Mouse (Mus musculus): Measurements from ENCODE around the gene Prx. TPM values are rescaled to one million over a fixed set of nuclear protein-coding genes. Genes with fewer than 3 reads are reported as not detected.

Prx gene
- polyA plus RNA-seq, 2 experiments: 2.1 to 6.6 TPM

DNA sequence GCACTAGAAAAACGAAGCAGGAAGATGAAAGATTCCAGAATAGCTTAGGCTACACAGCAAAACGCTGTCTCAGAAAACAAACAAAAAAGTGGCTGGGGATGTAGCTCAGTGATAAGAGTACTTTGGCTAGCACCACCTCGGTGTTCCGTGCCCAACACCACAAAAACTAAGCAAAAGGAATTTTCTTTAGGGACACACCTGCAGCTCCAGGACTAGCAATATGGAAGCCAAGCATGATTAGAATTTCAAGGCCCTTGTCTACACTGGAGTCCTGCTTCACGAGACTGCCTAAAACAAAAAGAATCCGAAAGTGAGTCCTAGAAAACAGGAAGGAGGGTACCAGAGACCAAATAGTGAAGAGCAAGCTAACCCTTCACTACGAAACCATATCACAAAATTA is 26.5 kb upstream of the Prx start:
- Histone ChIP-seq H3K4me3 (replicated peaks; ENCODE audit: low read length) (peak overlapping the region; percentile 67), H3K4me1 (ENCODE audit: control insufficient read depth, insufficient read depth, low read length) (peaks cover 10% of the 10 kb centered on the region), H3K4me2 (replicated peaks; ENCODE audit: low read depth, low read length, severe bottlenecking) (peak overlapping the region; percentile 38), H3K9me3 (ENCODE audit: control insufficient read depth, low read length) (no peaks in the 10 kb centered on the region), H3K27ac (replicated peaks; ENCODE audit: low read depth, low read length) (peak overlapping the region; percentile 67), H3K27me3 (ENCODE audit: control insufficient read depth, insufficient read depth, low read length) (no peaks in the 10 kb centered on the region), H3K36me3 (ENCODE audit: control insufficient read depth, insufficient read depth, low read length) (peaks cover 10% of the 10 kb centered on the region), H3K9ac (ENCODE audit: low read depth, low read length, severe bottlenecking) (no peak overlapping the region; the same call in 1 of the 2 replicates)
- ATAC-seq (ENCODE audit: low FRiP score, low read depth) (no peak), DNase-seq (ENCODE audit: low spot score) (no peak)
- 48% methylated on average over 7 of the region's 7 CpGs for WGBS
- no peak for TF ChIP-seq POLR2A (IDR thresholded peaks at IDR 0.05; ENCODE audit: borderline replicate concordance, extremely low read depth, insufficient read depth, insufficient read length)

GRCm38 (mm10) chr7:27473156-27473834 is 25.8 kb upstream of the Prx start, which contains the start of gene Sertad3:
TSS of gene Sertad3 (plus strand) at chr7:27473768.
- Histone ChIP-seq H3K4me3 (replicated peaks; ENCODE audit: low read length) (peak within 1 kb of the TSS; percentile 67), H3K36me3 (ENCODE audit: control insufficient read depth, insufficient read depth, low read length) (peaks cover 17% of the 10 kb centered on the region), H3K4me2 (replicated peaks; ENCODE audit: low read depth, low read length, severe bottlenecking) (peak within 1 kb of the TSS; percentile 38), H3K27ac (replicated peaks; ENCODE audit: low read depth, low read length) (peak within 1 kb of the TSS; percentile 91), H3K27me3 (ENCODE audit: control insufficient read depth, insufficient read depth, low read length) (no peaks in the 10 kb centered on the region), H3K9me3 (ENCODE audit: control insufficient read depth, low read length) (no peaks in the 10 kb centered on the region), H3K4me1 (ENCODE audit: control insufficient read depth, insufficient read depth, low read length) (peaks cover 10% of the 10 kb centered on the region), H3K9ac (ENCODE audit: low read depth, low read length, severe bottlenecking) (peak within 1 kb of the TSS; percentile 62)
- DNase-seq (ENCODE audit: low spot score): peak; percentile 99
- TF ChIP-seq POLR2A (IDR thresholded peaks at IDR 0.05; ENCODE audit: borderline replicate concordance, extremely low read depth, insufficient read depth, insufficient read length): 0 out of 2 replicates have a peak, but pooled peaks have one; percentile 12
- WGBS: under 1% methylated on average over 34 of the region's 36 CpGs
- peak; percentile 94 for ATAC-seq (ENCODE audit: low FRiP score, low read depth)

DNA sequence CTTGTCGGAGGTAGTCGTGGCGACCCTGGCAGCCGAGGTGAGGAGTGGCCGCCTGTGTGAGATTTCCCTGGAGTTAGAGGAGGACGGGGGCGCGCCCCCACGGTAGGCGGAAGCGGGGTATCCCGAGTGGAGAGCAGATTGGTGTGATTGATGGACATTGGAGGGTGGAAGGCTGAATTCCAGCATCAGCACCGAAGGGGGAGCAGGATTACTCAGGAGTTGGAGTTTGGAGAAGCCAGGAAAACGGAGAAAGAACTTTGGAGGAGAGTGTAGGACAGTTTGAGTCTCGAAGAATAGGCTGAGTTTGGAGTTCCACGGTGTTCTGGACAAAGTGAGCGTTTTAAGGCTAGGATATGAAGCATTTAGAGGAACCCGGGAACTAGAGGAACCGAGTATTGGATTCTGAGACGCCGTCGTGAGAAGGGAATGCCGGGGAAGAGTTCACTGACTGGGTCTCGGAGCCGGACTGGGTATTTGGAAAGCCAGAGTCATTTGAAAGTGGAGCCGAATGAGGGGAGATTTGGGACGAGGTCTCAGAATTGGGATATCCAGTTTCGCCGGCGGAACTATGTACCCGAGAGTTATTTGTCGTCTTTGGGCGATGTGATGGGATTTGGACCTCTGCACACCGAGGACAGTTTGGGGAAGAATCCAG is 25.2 kb upstream of the Prx start:
- ATAC-seq (ENCODE audit: low FRiP score, low read depth): no peak
- Histone ChIP-seq H3K9ac (ENCODE audit: low read depth, low read length, severe bottlenecking) (peak overlapping the region; percentile 62), H3K4me1 (ENCODE audit: control insufficient read depth, insufficient read depth, low read length) (peaks cover 10% of the 10 kb centered on the region), H3K27ac (replicated peaks; ENCODE audit: low read depth, low read length) (peak overlapping the region; percentile 91), H3K27me3 (ENCODE audit: control insufficient read depth, insufficient read depth, low read length) (no peaks in the 10 kb centered on the region), H3K36me3 (ENCODE audit: control insufficient read depth, insufficient read depth, low read length) (peaks cover 18% of the 10 kb centered on the region), H3K4me2 (replicated peaks; ENCODE audit: low read depth, low read length, severe bottlenecking) (peak overlapping the region; percentile 38), H3K4me3 (replicated peaks; ENCODE audit: low read length) (peak overlapping the region; percentile 67), H3K9me3 (ENCODE audit: control insufficient read depth, low read length) (no peaks in the 10 kb centered on the region)
- DNase-seq (ENCODE audit: low spot score): no peak
- no peak for TF ChIP-seq POLR2A (IDR thresholded peaks at IDR 0.05; ENCODE audit: borderline replicate concordance, extremely low read depth, insufficient read depth, insufficient read length)
- WGBS: under 1% methylated on average over 34 of the region's 34 CpGs

GRCm38 (mm10) chr7:27474490-27474954 is 24.6 kb upstream of the Prx start:
- peak overlapping the region; percentile 62 for H3K9ac ChIP-seq (ENCODE audit: low read depth, low read length, severe bottlenecking)
- peak overlapping the region; percentile 91 for H3K27ac ChIP-seq (replicated peaks; ENCODE audit: low read depth, low read length)
- no peaks in the 10 kb centered on the region for H3K27me3 ChIP-seq (ENCODE audit: control insufficient read depth, insufficient read depth, low read length)
- under 1% methylated on average over 23 of the region's 23 CpGs for WGBS
- H3K4me3 ChIP-seq (replicated peaks; ENCODE audit: low read length): peak overlapping the region; percentile 67
- peaks cover 10% of the 10 kb centered on the region for H3K4me1 ChIP-seq (ENCODE audit: control insufficient read depth, insufficient read depth, low read length)
- H3K36me3 ChIP-seq (ENCODE audit: control insufficient read depth, insufficient read depth, low read length): peaks cover 18% of the 10 kb centered on the region
- peak overlapping the region; percentile 38 for H3K4me2 ChIP-seq (replicated peaks; ENCODE audit: low read depth, low read length, severe bottlenecking)
- no peaks in the 10 kb centered on the region for H3K9me3 ChIP-seq (ENCODE audit: control insufficient read depth, low read length)
- DNase-seq (ENCODE audit: low spot score) (peak; percentile 98), ATAC-seq (ENCODE audit: low FRiP score, low read depth) (peak; percentile 77)
- no peak for TF ChIP-seq POLR2A (IDR thresholded peaks at IDR 0.05; ENCODE audit: borderline replicate concordance, extremely low read depth, insufficient read depth, insufficient read length)

GRCm38 (mm10) chr7:27475596-27475995 is 23.5 kb upstream of the Prx start:
- Histone ChIP-seq H3K4me3 (replicated peaks; ENCODE audit: low read length) (peak overlapping the region; percentile 67), H3K9ac (ENCODE audit: low read depth, low read length, severe bottlenecking) (no peak overlapping the region), H3K9me3 (ENCODE audit: control insufficient read depth, low read length) (no peaks in the 10 kb centered on the region), H3K36me3 (ENCODE audit: control insufficient read depth, insufficient read depth, low read length) (peaks cover 18% of the 10 kb centered on the region), H3K4me1 (ENCODE audit: control insufficient read depth, insufficient read depth, low read length) (peaks cover 10% of the 10 kb centered on the region), H3K27ac (replicated peaks; ENCODE audit: low read depth, low read length) (no peak overlapping the region), H3K27me3 (ENCODE audit: control insufficient read depth, insufficient read depth, low read length) (no peaks in the 10 kb centered on the region), H3K4me2 (replicated peaks; ENCODE audit: low read depth, low read length, severe bottlenecking) (peak overlapping the region; percentile 38; the same call in 1 of the 2 replicates)
- 88% methylated on average over 2 of the region's 2 CpGs for WGBS
- no peak for DNase-seq (ENCODE audit: low spot score)
- ATAC-seq (ENCODE audit: low FRiP score, low read depth): no peak
- TF ChIP-seq POLR2A (IDR thresholded peaks at IDR 0.05; ENCODE audit: borderline replicate concordance, extremely low read depth, insufficient read depth, insufficient read length): no peak
